Mouse (Mus musculus) forebrain, embryonic 14.5 days (tissue): ENCODE measurements at regions not wholly inside any gene's neighbourhood (a gene's known extent, or its start where the extent isn't known, plus 50 kb on each side); places are given as distances from the start of the nearest gene placed in this dataset.

Source experiments
- ATAC-seq: fragments of 200-750 bp; cut with Nextera tagmentation; 2 replicates; pipeline ENCODE4 v1.8.0; 2017; ENCODE audit warnings: mild to moderate bottlenecking, moderate library complexity
- DNase-seq: peaks from one replicate; pipeline ENCODE4 v3.0.0-alpha.2; 2015; ENCODE audit warnings: low spot score
- H3K27ac ChIP-seq: fragments of 300-500 bp; sonication (generic); 2 replicates; pipeline ENCODE4 v1.5.1; 2014; ENCODE audit warnings: low read depth, mild to moderate bottlenecking, control low read depth, low read length, moderate library complexity
- H3K27me3 ChIP-seq: fragments of 300-500 bp; sonication (generic); replicated peaks from 2 replicates; pipeline ENCODE4 v1.6.1; 2014; ENCODE audit warnings: low read length, control low read depth, mixed read lengths; ENCODE audit not compliant: control insufficient read depth, insufficient read depth
- H3K36me3 ChIP-seq: fragments of 300-500 bp; sonication (generic); 2 replicates; pipeline ENCODE4 v1.6.1; 2014; ENCODE audit warnings: low read length, control low read depth; ENCODE audit not compliant: control insufficient read depth, insufficient read depth
- H3K4me1 ChIP-seq: fragments of 300-500 bp; sonication (generic); 2 replicates; pipeline ENCODE4 v1.6.1; 2014; ENCODE audit warnings: antibody characterized with exemption, low read length, control low read depth; ENCODE audit not compliant: control insufficient read depth, insufficient read depth
- H3K4me2 ChIP-seq: fragments of 300-500 bp; sonication (generic); 2 replicates; pipeline ENCODE4 v1.6.1; 2014; ENCODE audit warnings: mild to moderate bottlenecking, control low read depth, low read length
- H3K4me3 ChIP-seq: fragments of 300-500 bp; sonication (generic); 2 replicates; pipeline ENCODE4 v1.5.1; 2014; ENCODE audit warnings: low read depth, low read length, control low read depth
- H3K9ac ChIP-seq: fragments of 300-500 bp; sonication (generic); 2 replicates; pipeline ENCODE4 v1.6.1; 2014; ENCODE audit warnings: mild to moderate bottlenecking, low read length, control low read depth, moderate library complexity
- H3K9me3 ChIP-seq: fragments of 300-500 bp; sonication (generic); replicated peaks from 2 replicates; pipeline ENCODE4 v1.6.1; 2016; ENCODE audit warnings: low read length, control low read depth, mixed read lengths; ENCODE audit not compliant: control insufficient read depth
- WGBS: fragments of 180-500 bp; shearing (Covaris S2); extraction: QIAGEN DNeasy Blood & Tissue Kit; methylation state at CpG from one replicate; pipeline ENCODE4 v1.1.7; 2014; 5-methylcytosine and 5-hydroxymethylcytosine counted together

GRCm38 (mm10) chr17:83098679-83099413, 116.2 kb upstream of the Pkdcc start:
- no peaks in the 10 kb centered on the region for H3K9me3 ChIP-seq
- peak; percentile 82; the same call in 1 of the 2 replicates for ATAC-seq
- H3K4me2 ChIP-seq = no peak overlapping the region

DNA sequence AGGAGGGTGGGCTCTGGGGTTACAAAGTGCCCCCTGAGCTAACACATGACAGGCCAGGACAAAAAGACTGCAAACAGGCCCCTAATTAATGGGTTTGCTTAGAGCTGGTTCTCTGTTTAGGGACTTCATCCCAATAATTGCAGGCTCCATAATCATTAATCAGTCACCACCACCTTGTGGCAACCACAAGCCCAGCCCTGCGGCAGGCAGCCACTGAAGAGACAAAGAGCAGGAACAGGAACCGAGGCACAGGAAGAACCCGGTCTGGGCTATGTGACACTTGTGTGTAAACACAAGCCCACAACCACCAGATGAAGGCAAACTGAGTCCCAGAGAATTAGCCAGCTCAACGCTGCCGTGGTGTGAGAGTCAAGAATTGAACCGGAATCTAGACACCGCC, 114.1 kb upstream of the Pkdcc start:
- Histone ChIP-seq H3K4me2 (no peak overlapping the region), H3K27me3 (no peaks in the 10 kb centered on the region), H3K9me3 (no peaks in the 10 kb centered on the region), H3K4me1 (no peaks in the 10 kb centered on the region), H3K27ac (no peak overlapping the region), H3K4me3 (no peak overlapping the region), H3K9ac (no peak overlapping the region), H3K36me3 (no peaks in the 10 kb centered on the region)
- ATAC-seq (no peak), DNase-seq (no peak)
- WGBS = 54% methylated on average over 7 of the region's 7 CpGs

More at GRCm38 (mm10) chr17:83098679-83099413, 116.2 kb upstream of the Pkdcc start:
- Histone ChIP-seq H3K27ac (0 out of 2 replicates have a peak overlapping the region, but pooled peaks have one; percentile 40), H3K36me3 (no peaks in the 10 kb centered on the region), H3K4me1 (no peaks in the 10 kb centered on the region), H3K9ac (no peak overlapping the region), H3K27me3 (no peaks in the 10 kb centered on the region), H3K4me3 (no peak overlapping the region)
- WGBS = 65% methylated on average over 12 of the region's 12 CpGs
- DNase-seq = peak; percentile 76

DNA sequence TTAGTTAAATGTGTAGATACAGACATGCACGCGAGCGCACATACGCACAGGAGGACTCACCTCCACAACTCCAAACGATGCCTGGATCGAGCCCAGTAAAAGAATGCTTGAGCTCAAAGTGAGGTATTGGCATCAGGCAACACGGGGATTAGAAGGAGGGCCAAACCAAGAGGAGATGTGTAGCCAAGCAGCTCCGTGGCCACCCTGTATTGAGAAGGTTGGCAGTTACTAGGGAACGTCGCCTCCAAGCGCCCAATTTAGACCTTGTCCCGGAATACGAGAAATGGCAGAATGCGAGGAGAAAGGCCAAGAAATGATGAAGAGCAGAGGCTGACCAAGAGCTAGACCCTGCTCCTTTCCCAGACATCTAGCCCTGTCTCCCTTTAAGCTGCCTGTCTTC, 113.3 kb upstream of the Pkdcc start:
- ATAC-seq = no peak
- H3K9ac ChIP-seq = no peak overlapping the region
- H3K27me3 ChIP-seq = no peaks in the 10 kb centered on the region
- no peaks in the 10 kb centered on the region for H3K4me1 ChIP-seq
- H3K4me3 ChIP-seq = no peak overlapping the region
- WGBS = 95% methylated on average over 14 of the region's 14 CpGs
- no peaks in the 10 kb centered on the region for H3K9me3 ChIP-seq
- H3K4me2 ChIP-seq = no peak overlapping the region
- no peaks in the 10 kb centered on the region for H3K36me3 ChIP-seq
- H3K27ac ChIP-seq = no peak overlapping the region
- no peak for DNase-seq

GRCm38 (mm10) chr17:83102675-83103412, 112.2 kb upstream of the Pkdcc start:
- no peak overlapping the region for H3K4me2 ChIP-seq
- H3K27me3 ChIP-seq = no peaks in the 10 kb centered on the region
- no peak overlapping the region for H3K4me3 ChIP-seq
- H3K27ac ChIP-seq = no peak overlapping the region
- H3K36me3 ChIP-seq = no peaks in the 10 kb centered on the region
- 90% methylated on average over 6 of the region's 6 CpGs for WGBS
- no peaks in the 10 kb centered on the region for H3K9me3 ChIP-seq
- DNase-seq (no peak), ATAC-seq (no peak)
- no peak overlapping the region for H3K9ac ChIP-seq
- H3K4me1 ChIP-seq = no peaks in the 10 kb centered on the region

GRCm38 (mm10) chr17:83108151-83108550, 106.9 kb upstream of the Pkdcc start:
- WGBS = 79% methylated on average over 10 of the region's 10 CpGs
- ATAC-seq (no peak), DNase-seq (no peak)
- peaks cover 2% of the 10 kb centered on the region for H3K4me1 ChIP-seq
- H3K4me2 ChIP-seq = no peak overlapping the region
- H3K27ac ChIP-seq = no peak overlapping the region
- H3K27me3 ChIP-seq = no peaks in the 10 kb centered on the region
- no peak overlapping the region for H3K9ac ChIP-seq
- H3K4me3 ChIP-seq = no peak overlapping the region
- no peaks in the 10 kb centered on the region for H3K36me3 ChIP-seq
- H3K9me3 ChIP-seq = no peaks in the 10 kb centered on the region

DNA sequence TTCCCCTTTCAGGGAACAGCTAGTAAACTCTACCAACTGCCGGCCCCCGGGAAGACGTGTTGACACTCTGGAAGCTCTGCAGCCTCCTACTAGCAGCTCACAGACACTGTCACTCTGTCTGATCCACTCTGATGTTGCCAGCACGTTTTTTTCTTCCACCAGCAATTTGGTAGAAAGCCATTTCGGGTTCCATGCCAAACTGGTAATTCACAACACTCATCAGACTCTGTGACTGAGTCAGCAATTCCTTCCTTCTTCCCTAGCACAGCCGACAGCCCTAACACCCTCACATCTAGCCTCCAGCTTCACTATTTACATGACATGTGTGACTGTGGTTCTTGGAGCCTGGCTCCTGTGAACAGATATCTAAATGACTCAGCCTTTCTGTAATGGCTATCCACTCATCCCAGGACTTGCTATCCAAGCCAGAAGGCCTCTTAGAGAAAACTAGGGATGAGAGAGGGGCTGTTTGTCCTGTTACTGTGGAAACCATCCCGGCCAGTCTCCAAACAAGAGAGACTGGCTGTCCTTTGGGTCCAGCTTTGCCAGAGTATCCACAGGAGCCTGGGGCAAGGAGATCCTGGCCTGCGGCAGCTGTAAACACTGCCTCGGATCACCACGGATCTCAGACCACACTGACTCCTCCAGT, 105.2 kb upstream of the Pkdcc start:
- peaks cover 5% of the 10 kb centered on the region for H3K4me1 ChIP-seq
- H3K4me3 ChIP-seq = no peak overlapping the region
- no peak overlapping the region for H3K27ac ChIP-seq
- H3K4me2 ChIP-seq = no peak overlapping the region
- DNase-seq (peak; percentile 82), ATAC-seq (peak; percentile 75; the same call in 1 of the 2 replicates)
- no peaks in the 10 kb centered on the region for H3K9me3 ChIP-seq
- H3K36me3 ChIP-seq = no peaks in the 10 kb centered on the region
- 63% methylated on average over 10 of the region's 10 CpGs for WGBS
- no peak overlapping the region for H3K9ac ChIP-seq
- H3K27me3 ChIP-seq = no peaks in the 10 kb centered on the region

GRCm38 (mm10) chr17:83110556-83110955, 104.5 kb upstream of the Pkdcc start:
- no peaks in the 10 kb centered on the region for H3K9me3 ChIP-seq
- no peak overlapping the region for H3K4me2 ChIP-seq
- H3K4me1 ChIP-seq = peaks cover 5% of the 10 kb centered on the region
- WGBS = 88% methylated on average over 8 of the region's 8 CpGs
- ATAC-seq (no peak), DNase-seq (no peak)
- H3K27me3 ChIP-seq = no peaks in the 10 kb centered on the region
- no peak overlapping the region for H3K4me3 ChIP-seq
- H3K9ac ChIP-seq = no peak overlapping the region
- H3K27ac ChIP-seq = no peak overlapping the region
- H3K36me3 ChIP-seq = no peaks in the 10 kb centered on the region

DNA sequence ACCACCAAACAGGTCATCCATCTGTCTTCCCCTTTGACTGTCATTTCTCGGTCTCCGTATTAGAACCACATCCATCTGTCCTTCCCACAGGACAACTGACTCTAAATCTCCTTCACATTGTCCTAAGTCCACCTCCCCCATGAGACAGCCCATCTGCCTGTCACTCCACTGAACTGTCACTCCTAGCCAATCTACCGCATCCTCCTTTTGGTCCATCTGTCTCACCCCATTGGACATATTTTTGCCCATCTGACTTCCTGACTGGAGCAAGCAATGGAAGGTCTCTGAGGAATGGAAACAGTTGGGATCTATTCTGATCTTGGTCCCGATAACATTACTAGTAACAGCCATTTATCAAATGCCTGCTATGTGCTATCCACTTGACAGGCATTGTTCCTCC, 99.9 kb upstream of the Pkdcc start:
- Histone ChIP-seq H3K36me3 (no peaks in the 10 kb centered on the region), H3K27ac (no peak overlapping the region), H3K4me1 (peaks cover 5% of the 10 kb centered on the region), H3K27me3 (no peaks in the 10 kb centered on the region), H3K4me2 (no peak overlapping the region), H3K9me3 (no peaks in the 10 kb centered on the region), H3K4me3 (no peak overlapping the region), H3K9ac (no peak overlapping the region)
- 89% methylated on average over 4 of the region's 4 CpGs for WGBS
- no peak for ATAC-seq
- no peak for DNase-seq
